Mouse (Mus musculus): ENCODE results near the gene Cldnd2.
A peak's percentile ranks its signal among the peaks of the same experiment; 100 is the strongest.
"Not testable (repeated sequence)": the region's sequence is repeated elsewhere in the genome, so short reads cannot be mapped to it uniquely, and the experiment has no call there.

Gene Cldnd2

DNA sequence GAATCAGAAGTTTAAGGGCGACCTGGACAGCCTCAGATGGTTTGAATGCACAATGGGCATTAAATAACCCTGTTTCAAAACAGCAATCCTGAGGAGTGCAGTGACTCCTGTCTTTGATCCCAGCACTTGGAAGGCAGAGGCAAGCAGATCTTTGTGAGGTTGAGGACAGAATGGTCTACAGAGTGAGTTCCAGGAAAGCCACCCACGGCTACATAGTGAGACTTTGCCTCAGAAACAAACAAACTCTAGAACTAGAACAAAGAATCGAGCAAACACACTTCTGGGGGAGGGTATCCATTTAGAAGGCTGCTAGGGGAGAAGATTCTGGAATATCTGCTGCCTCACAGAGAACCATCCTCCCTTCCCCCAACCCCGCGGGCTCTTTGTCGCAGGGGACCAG is at the start of gene Cldnd2:
Cldnd2 (plus strand) TSS at position 301 of the 400 bp plus-strand sequence.
- no peak for DNase-seq (ENCODE audit: low spot score)

DNA sequence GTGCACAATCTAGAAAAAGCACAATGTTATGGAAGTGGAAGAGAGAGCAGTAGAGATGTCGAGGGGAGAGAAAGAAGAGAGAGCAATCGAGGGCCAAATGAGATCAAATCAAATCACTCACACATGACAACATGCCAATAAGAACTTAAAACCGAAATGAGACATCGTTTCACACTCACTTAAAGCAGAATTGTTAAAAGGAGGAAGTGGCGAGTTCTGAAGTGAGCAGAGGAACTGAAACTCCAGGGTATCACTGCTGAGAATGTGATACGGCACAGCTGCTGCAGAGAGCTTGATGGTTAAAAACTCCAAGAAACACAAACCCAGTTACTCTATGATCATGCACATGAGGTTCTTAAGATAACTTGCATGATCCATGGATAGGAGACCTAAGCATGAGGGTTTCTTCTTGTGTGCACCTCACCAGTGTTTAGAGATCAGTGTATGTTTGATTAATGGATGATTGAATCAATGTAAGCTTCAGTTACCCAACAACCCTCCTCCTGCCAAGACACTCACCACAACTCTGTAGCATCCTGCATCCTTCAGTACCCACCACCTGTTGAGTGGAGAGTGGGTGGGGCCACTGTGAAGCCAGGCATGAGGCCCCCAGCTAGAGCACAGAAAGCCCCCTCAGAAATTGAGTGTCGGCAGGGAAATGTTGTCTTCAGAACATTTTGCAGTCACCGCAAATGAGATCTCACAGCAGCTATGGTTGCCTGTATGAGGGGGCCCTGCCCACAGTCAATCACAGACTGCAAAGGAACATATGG is 48.0 kb upstream of the Cldnd2 start:
- DNase-seq (ENCODE audit: low spot score): no peak

DNA sequence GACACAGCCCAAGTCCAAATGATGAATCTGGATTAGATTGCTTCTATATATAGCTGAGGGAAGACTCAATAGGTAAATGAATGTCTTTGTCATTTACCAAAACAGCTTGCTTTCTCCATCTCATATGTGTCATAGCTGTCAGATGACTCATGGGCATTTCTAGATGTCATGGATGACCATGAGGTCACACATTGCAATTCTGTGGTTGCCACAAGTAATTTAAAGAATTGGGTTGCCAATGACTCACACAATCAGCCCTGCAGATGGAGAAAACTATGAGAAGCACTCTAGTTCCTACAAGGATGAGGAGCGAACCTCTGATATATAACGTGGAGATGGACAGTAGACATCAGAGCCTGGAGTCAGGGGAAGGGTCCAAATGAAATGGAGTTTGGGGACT is 41.1 kb upstream of the Cldnd2 start:
- no peak for DNase-seq (ENCODE audit: low spot score)

DNA sequence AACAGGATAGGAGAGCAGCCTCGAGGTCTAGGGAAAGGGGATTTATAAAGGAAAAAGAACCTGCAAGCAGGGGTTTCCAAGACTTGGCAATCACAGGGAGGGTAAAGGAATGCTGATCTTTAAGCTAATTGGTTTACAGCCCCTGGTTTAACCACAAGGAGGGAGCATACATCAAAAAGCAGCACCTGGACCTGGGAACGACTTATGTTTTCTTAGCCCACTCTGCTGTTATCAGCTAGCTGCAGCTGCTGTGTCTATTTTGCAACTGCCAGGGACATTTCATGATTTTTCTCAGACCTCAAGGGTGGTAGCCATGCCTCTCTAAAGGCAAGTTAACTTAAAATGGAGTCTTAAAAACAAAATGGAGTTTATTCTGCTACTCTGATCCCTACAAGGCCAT is 37.9 kb upstream of the Cldnd2 start:
- no peak for DNase-seq (ENCODE audit: low spot score)

DNA sequence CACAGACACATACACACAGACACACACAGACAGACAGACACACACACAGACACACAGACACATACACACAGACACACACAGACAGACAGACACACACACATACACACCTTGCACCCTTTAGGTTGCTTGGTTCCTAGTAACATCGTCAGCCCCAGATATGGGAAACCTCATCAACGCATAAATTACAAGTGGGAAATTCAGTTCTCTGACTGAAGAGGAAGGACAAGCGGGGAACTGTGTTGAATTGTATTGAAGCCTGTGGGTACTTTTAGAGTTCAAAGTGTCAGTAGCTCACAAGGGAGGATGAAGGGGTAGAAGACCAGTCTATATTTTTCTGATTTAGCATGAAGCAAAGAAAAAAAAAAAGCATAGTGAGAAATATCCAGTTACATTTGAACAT is 33.0 kb upstream of the Cldnd2 start:
- DNase-seq (ENCODE audit: low spot score): no peak

DNA sequence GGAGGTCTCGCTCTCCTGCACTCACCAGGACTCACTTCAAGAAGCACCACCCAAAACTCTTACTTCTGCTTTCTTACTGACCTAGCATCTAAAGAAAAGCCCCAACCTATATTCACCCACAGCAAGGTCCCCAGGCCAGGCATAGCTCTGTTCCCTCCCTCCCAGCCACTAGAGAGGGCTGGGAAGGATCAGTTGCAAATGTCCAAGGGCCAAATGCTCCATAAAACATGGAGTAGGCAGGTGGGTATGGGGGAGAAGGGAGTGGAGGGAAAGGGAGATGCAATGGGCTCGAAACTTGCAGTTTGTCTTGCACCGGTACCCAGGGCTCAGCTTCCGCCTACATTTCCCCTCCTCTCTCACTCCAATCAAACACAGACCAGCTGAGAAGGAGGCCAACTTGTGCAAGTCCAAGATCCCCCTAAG is 32.4 kb upstream of the Cldnd2 start, which contains the start of gene Siglecg:
Siglecg (plus strand) TSS at position 74 of the 423 bp plus-strand sequence.
- DNase-seq (ENCODE audit: low spot score): no peak

DNA sequence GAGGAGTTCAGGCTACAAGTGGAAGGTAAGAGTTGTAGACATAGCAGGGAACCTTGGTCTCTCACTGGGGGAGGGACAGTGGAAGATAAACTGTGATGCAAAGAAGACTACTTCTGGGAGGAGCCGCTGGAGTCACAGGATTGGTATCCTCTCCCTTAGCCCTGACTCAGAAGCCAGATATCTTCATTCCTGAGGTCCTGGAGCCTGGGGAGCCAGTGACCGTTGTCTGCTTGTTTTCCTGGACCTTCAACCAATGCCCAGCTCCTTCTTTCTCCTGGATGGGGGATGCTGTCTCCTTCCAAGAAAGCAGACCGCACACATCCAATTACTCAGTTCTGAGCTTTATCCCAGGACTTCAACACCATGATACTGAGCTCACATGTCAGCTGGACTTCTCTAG is 31.5 kb upstream of the Cldnd2 start:
- DNase-seq (ENCODE audit: low spot score): no peak

DNA sequence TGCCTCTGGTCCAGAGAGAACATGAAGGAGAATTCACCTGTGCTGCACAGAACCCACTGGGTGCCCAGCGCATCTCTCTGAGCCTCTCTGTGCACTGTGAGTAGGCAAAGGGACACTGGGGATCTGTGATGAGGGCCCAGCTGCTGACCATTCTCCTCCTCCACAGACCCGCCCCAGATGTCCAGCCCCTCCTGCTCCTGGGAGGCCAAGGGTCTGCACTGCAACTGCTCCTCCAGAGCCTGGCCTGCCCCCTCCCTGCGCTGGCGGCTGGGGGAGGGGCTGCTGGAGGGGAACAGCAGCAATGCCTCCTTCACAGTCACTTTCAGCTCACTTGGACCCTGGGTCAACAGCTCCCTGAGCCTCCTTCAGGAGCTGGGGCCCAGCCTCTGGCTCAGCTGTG is 28.9 kb upstream of the Cldnd2 start:
- not testable (repeated sequence) for DNase-seq (ENCODE audit: low spot score)

DNA sequence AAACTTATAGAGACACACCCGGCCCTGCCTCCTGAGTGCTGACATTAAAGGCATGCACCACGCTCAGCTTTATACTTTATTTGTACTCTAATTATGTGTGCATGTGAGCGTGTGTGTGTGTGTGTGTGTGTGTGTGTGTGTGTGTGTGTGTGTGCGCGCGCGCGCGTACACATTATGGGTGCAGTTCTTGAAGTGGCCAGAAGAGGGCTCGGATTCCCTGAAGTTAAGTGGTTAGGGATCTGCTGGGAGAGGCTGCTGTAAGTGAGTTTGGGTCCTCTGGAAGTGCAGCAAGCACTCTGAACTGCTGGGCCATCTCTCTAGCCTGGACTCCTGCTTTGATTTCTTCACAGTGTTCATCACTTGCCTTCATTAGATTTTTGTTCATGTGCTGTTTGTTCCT is 23.3 kb upstream of the Cldnd2 start:
- DNase-seq (ENCODE audit: low spot score): peak; percentile 9

DNA sequence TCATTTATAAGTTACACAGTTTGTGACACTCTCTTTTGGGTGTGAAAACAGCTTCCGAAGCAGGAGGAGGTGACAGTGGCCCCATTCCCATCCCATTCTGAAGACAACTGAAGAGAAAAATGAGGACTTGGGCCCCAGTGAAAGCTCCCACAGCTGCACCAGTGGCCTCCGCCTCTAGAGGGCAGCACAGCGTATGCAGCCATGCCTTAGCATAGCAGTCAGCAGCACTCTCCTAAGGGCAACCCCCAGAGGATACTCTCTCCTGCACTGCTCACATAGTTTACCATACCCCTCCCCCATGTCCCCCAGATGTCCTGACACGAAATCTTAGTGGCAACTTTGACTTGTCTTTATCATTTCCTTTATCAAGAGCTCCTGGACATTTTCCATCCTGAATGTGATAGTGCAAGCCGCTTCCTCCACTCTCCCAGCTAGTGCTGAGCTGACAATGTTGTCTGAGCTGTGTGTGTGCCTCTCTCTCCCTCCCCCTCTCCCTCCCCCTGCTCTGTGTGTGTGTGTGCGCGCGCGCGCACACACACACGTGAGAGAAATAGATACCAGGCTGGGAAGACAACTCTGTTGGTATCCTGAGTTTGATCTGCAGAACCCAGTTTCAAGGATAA is 17.5 kb upstream of the Cldnd2 start:
- DNase-seq (ENCODE audit: low spot score): peak; percentile 92

DNA sequence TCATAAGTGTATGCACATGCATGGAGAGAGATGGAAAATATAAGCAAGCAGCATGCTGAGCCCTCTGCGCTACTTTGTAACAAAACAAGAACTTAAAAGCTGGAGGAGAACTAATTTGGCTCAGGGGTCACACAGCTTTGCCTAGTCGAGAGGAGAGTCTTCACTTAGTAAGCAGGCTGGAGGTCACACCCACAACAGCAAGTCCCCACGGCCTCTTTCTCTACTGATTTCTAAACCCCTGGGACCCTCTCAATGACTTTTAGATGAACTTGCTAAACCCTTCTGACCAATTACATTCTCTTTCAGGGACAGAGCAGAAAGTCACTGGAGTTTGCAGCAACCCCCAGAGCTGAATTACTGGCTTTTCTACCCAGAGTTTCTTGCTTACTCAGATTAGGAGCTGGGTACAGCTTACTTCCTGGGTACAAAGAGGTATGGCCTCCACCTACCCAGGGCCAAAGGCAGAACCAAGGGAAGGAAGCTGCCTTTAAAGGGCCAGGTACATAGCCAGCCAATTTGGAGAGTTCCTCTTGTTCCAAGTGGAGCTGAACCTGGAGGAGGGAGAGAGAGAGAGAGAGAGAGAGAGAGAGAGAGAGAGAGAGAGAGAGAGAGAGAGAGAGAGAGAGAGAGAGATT is 16.5 kb upstream of the Cldnd2 start:
- DNase-seq (ENCODE audit: low spot score): no peak

DNA sequence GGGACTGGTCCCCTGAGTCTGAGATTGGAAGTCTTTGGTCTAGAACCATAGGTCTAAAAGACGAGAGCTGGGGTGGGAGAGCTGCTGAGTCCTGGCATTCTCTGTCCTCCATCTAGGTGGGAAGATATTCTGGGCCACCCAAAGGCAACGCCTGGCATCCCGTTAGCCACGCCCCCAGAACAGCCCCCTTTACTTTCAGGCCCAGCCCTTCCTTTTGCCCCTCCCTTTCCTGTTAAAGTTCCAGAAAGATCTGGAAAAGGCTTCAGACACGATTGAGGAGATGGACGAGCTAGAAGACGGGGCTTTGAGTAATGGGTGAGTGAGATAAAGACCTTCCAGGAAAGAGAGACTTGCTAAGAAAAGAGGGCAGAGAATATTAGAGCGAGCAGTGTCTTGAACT is 13.2 kb upstream of the Cldnd2 start, which contains the start of gene Lim2:
Lim2 (plus strand) TSS at position 265 of the 400 bp plus-strand sequence.
- no peak for DNase-seq (ENCODE audit: low spot score)

DNA sequence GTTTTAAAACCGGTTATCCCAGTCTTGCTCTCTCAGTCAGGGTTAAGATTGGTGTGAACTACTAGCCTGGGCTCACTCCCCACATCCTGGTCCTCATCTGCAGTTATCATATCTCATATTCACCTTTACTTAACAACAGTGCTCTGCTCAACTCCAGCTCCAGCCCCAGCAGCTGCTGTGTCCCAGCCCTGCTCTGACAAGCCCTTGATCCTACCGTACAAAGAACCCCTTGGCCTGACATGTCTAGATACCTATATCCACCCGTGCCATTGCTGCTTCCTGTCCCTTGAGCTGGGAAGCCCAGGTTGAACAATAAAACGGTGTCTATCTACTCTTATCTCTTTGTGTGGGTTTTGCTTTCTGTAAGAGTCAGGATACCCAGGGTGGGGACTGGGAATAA is 11.1 kb upstream of the Cldnd2 start:
- no peak for DNase-seq (ENCODE audit: low spot score)

DNA sequence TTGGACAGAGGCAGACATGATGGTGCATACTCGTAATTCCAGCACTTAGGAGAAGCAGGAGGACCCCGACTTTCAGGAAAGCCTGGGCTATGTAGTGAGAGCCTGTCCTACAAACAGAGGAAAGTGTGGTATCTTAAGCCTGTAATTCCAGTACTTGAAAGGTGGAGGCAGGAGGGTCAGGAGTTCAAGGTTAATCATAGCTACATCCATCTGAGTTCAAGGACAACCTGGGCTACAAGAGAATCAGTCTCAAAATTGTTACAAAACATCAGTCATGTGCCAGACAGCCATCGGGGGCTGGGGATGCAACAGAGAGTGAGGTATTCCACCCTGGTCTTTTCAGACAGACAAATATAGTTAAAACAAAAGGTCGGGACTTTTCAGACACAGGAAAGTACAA is 7.7 kb upstream of the Cldnd2 start:
- DNase-seq (ENCODE audit: low spot score): no peak

DNA sequence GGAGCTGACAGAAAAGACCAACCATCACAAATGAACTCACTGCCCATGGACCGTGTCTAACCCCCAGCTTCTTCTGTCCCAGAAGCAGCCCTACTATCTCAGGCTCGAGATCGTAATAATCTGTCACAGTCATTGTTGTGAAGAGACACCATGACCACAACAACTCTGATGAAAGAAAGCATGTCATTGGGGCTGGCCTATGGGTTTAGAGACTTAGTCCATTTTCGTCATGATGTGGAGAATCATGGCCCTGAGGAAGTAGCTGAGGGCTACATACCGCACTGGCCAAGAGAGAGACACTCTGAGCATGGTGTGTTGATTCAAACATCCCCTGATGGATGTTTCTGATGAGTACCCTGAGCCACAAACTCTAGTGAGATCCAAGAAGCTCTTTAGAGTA is 5.9 kb upstream of the Cldnd2 start:
- DNase-seq (ENCODE audit: low spot score): no peak

DNA sequence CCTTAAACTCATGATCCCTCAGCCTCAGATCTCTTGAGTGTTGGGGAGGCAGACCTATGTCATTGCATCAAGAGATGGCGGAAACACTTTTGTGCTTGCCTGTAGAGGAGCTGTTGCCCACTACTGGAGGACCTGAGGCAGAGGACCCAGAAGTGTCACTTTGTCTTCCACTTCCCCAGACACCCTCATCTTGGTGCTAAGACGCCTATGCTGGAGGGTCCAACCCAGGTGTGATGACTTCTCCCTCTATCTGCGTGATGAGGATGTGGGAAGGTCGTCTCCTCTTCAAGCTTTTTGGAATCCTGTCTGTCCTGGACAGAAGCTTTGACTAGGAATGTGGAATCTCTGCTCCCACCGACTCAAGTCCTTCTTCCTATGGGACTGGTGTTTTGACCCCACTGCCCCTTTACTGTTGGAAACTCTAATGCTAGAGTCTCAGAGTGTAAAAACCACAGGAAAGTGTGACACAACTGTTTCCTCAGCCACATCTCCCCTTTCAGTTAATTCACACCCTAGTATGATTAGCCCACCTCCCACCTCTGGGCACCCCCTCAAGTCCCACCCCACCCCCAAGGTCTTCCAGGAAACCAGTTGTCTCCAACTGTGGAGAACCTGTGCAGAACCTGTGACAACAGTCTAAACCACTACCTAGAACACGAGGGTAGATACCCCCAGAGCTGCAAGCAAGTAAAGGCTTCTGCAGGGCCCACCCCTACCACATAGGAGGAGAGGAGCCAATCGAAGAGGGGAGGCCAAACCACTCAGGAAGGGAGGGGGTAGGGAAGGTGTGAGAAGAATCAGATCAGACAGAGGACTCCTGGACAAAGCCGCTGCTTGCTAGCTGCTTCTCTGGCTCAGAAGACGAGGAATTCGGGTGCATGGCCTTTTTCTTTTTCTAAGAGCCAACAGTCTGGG is 4.0 kb upstream of the Cldnd2 start, which contains the start of gene Nkg7:
Nkg7 (plus strand) TSS at position 733 of the 915 bp plus-strand sequence.
- DNase-seq (ENCODE audit: low spot score): no peak

DNA sequence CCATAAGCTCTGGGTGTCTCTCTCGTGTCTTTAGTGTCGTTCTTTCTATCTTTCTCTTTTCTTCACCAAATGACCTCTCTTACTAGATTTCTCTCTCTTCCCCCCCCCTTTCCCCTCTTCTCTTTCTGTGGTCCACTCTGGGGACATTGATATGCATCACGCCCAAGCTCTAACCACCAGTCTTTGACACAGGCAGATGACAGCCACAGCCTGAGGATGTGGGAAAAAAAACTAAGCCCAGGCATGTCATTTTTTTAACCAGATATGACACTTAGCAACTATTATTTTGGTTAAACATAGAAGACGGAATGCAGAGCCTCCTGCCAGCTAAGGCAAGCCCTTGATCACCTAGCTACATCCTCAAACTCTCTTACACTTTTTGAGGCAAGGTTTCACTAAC is 2.0 kb upstream of the Cldnd2 start:
- DNase-seq (ENCODE audit: low spot score): no peak

DNA sequence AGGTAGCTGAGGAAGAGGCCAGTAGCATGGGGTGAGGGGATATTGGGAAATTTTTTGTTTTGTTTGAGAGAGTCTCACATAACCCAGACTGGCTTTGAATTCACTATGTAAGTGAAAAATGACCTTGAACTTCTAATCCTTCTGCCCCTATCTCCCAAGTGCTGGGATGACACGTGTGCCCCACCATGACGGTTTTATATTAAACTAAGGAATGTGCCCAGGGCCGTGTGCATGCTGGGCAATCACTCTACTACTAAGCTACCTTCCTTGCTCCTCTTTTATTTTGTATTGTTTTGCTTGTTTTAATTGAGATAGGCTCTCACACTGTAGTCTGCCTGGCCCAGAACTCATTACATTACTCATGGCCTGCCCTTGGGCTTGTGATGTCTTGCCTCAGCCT is 489 bp downstream of the Cldnd2 start:
- no peak for DNase-seq (ENCODE audit: low spot score)

DNA sequence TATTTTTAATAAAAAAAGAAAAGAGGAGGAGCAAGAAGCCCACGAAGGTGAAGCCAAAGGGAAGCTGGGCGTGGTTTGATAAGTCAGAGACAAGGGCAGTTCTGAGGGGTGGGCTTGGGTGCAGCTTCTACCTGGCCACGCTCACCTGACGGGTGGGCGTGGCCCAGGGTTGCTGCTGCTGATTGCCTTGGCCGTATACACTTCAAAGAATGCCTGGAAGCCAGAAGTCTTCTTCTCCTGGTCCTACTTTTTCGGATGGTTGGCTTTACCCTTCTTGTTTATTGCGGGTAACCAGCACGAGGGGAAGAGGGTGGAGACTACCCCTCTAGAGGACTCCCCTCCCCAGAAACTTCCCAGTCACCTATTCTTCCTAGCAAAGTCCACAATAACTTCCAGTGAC is 2.1 kb downstream of the Cldnd2 start:
- no peak for DNase-seq (ENCODE audit: low spot score)

DNA sequence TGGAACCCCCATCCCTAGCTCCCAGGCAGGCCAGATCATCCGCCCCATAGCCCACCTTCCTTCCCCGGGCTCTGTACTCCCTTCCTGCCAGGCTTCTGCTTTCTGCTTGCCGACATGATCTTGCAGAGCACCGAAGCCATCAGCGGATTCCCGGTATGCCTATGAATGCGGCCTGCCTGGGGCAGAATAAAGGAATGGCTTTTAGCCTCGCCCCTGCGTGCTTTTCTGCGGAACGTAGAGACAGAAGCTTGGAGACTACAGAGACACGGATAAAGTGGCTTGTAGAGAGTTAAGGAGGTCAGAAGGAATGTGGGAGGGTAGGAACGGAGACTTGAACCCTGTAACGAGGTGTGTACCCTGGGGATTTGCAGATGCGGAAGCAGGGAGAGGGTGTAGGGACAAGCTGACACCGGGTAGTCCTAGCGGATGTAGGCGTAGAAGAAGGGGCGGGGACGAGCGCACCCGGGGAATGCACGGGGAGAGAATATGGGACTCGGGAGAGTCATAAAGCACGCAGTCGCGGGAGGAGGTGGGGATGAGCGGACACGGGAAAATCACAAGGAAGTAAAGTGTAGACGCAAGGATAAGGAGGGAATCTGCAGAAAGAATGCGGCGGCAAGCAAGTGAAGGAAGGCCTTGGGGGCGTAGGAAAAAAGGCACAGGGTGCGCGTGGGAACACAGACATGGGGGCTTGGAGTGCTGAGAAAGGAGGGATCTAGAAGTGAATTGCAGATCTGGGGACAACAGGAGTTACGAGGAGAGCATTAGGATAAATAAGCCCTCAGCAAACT is 2.7 kb downstream of the Cldnd2 start:
- DNase-seq (ENCODE audit: low spot score): peak; percentile 64

DNA sequence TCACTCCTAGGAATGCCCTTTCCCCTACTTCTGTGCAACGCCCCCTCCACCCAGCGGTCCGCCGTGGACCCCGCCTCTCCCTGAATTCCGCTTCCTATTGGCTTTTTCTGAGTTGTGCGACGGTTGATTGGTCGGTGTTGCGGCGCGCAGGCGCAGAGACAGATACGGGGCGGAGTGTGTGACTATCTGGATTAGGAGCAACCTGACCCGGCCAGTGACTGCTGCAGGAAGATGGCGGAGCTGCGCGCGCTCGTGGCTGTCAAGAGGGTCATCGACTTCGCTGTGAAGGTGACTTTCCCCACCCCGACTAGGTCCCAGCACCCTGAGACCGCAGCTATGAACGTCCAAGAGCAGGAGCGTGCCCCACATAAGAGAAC is 3.3 kb downstream of the Cldnd2 start, which contains the start of the genes Etfb and Gm45233:
Etfb (plus strand) TSS at position 167 of the 377 bp plus-strand sequence.
Gm45233 (plus strand) TSS at position 212 of the 377 bp plus-strand sequence.
- DNase-seq (ENCODE audit: low spot score): peak; percentile 94
